Mouse (Mus musculus): ENCODE data around the gene Exoc8.

Gene Exoc8

GRCm38 (mm10) chr8:124897386-124898250, at the start of gene Exoc8, which contains the start of gene Sprtn:
Gene Exoc8, minus strand, starts transcription at chr8:124897705.
Gene Sprtn, plus strand, starts transcription at chr8:124897886.
- peak; percentile 97 for DNase-seq

DNA sequence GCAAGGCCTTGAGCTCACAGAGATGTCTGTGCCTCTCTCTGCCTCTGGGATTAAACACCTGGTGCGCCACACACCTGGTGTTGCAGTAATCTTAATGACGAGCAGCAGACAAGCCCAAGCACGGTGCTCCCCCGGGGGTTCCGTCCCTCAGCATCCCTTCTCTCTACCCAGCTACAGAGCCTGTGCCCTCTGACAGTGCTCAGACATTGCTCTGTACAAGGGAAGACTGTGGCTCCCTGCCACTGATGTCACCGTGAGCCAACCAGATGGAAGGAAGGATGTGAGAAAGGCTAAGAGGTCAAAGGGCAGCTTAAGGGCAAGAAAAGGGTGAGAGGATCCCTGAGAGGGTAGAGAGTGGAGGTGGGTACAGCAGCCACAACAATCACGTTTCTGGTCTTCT, 46.9 kb upstream of the Exoc8 start:
- no peak for DNase-seq

DNA sequence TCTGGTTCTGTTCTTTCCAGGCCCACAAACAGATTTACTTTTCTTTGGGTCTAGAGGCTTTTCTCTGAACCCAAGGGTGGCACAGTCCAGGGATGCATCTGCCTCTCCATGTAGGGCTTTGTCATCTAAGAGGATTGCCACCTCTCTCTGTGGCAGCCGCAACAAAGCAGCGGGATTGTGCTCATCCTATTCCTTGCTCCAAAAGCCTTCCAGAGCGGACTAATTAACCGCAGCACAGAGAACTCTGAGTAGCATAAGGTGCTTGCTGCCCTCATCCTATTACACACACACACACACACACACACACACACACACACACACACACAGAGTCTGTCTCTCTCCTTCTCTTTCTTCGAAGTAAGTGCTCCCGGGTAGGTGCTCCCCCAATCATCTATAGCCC, 46.3 kb upstream of the Exoc8 start:
- DNase-seq = no peak

DNA sequence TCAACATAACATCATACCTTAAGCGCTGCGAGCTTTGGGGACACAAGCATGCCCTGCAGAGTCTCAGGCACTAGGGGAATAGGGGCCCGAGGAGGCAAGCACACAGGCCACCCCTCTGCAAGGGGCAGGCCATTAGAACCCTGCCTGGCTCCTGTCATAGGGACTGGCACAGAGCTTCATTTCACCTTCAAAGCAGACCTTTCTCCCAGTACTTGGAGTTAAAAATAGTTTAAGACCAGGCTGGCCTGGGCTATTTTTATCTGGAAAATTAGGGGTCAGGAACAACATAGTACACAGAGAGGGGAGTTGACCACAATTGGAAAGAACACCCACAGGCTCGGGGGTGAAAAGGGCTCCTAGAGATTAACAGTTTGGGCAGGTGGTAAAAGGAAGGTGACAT, 39.8 kb upstream of the Exoc8 start:
- DNase-seq = no peak

- no peak for DNase-seq
Measured at GRCm38 (mm10) chr8:124936699-124937098, 39.2 kb upstream of the Exoc8 start.

GRCm38 (mm10) chr8:124935116-124935515, 37.6 kb upstream of the Exoc8 start:
- DNase-seq = no peak

- DNase-seq = no peak
Measured at GRCm38 (mm10) chr8:124932435-124932834, 34.9 kb upstream of the Exoc8 start.

- no peak for DNase-seq
Measured at GRCm38 (mm10) chr8:124930649-124931048, 33.1 kb upstream of the Exoc8 start.

DNA sequence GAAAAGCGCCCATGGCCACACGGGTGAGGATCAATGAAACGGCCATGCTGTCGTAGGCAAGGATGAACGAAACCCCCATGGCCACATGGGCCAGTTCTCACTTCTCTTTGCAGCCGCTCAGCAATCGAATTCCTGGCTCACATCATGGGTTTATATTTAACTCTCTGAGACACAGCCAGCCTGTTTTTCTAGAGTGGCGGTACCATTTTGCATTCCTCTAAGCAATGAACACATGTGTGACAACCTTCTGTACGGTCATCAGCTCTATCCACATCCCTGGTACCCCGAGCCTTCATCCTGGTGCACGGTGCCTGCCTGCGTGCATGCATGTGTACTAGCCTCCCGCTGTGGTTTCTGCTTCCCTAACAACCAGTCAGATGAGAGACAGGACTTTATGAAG, 32.6 kb upstream of the Exoc8 start:
- DNase-seq = no peak

GRCm38 (mm10) chr8:124929006-124929405, 31.5 kb upstream of the Exoc8 start:
- DNase-seq = no peak

GRCm38 (mm10) chr8:124926351-124926771, 28.9 kb upstream of the Exoc8 start:
- DNase-seq = no peak

GRCm38 (mm10) chr8:124925544-124926266, 28.2 kb upstream of the Exoc8 start:
- no peak for DNase-seq

- DNase-seq = no peak
Measured at GRCm38 (mm10) chr8:124923971-124924652, 26.6 kb upstream of the Exoc8 start.

GRCm38 (mm10) chr8:124922490-124923089, 25.1 kb upstream of the Exoc8 start:
- DNase-seq = no peak

GRCm38 (mm10) chr8:124921369-124922279, 24.1 kb upstream of the Exoc8 start:
- DNase-seq = no peak

GRCm38 (mm10) chr8:124917741-124918484, 20.4 kb upstream of the Exoc8 start:
- peak; percentile 40 for DNase-seq

- no peak for DNase-seq
Measured at GRCm38 (mm10) chr8:124914061-124914460, 16.6 kb upstream of the Exoc8 start.

DNA sequence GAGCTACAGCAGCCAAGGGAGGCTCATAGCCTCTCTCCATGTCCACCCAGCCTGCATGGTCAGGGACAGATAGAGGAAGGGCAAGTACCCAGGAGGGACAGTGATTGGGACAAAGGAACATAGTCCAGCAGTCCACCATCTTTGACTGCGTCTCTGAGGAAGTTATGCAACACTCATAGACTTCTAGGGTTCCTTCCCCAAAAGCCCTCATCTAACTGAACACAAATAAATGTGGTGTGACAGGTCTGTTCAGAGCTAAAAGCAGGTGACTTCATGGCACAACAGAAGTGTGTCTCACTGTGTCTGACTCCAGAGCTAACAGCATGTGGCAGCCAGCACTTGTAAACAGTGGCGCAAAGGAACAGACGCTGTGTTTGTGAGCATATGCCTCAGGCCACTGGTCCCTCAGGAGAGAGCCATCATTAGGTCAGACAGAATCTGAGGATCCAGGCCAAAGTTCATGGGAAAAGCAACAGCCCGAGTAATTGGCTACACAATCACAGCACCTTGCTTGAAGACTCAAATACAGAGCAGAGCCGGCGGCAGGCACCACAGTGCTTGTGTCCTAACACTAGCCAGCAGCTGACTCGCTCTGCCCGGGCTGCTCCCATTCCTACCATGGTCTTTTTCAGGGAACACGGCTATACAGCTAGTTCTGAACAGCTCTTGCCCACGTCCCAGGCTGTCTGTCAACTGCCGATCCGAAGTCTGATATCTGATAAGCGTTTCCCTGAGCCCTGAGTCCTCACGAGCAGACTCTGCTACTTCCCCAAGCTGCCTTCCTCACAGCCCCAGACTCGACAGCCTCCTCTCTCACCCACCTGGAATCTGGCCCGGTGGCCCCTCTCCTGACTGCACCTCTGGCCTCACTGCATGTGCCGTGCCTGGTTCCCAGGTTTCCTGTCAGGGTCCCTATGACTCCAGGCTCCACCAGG, 14.7 kb upstream of the Exoc8 start:
- DNase-seq = no peak

DNA sequence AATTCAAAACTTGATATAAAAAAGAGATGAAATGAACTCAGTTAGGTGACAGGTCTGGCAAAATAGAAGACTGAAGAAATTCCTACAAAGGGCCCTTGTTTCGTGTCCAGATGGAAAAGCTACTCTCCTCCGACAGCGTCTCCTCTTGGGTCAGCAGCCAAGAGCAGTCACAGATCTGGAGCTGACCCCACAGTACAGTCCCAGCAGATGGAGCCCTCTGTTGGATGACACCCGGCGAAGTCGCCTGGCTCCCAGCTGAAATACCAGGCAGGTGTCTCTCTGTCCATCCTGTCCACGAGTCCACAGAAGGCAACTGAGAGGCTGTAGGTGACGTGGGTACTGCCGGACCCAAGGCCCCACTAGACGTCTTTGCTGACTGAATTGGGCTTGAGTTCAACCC, 12.8 kb upstream of the Exoc8 start:
- peak; percentile 83 for DNase-seq

DNA sequence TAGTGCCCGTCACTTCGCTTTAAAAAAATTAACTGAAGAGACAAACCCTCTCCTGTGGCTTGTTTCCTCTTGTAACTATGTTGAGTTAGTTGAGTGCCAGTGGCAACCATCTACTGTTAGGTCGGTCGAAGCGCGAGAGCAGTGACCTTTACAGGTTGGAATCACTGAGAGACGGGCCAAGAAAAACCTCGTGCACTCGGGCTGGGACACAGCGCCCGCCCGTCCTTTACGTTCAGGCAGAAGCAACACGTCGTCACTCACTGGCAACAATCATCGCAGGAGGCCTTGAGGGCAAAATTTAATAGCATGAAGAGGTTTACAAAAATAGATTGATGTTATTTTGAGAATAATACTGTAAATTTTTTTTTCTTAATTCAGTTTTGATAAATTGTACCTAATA, 12.4 kb upstream of the Exoc8 start:
- DNase-seq = no peak
